Mouse (Mus musculus): ENCODE data around the gene Trib2. TPM values are rescaled to one million over a fixed set of nuclear protein-coding genes. Genes with fewer than 3 reads are reported as not detected.

Gene Trib2
- total and polyA plus RNA-seq, 2 experiments from 2014 or later = 112 to 185 TPM

DNA sequence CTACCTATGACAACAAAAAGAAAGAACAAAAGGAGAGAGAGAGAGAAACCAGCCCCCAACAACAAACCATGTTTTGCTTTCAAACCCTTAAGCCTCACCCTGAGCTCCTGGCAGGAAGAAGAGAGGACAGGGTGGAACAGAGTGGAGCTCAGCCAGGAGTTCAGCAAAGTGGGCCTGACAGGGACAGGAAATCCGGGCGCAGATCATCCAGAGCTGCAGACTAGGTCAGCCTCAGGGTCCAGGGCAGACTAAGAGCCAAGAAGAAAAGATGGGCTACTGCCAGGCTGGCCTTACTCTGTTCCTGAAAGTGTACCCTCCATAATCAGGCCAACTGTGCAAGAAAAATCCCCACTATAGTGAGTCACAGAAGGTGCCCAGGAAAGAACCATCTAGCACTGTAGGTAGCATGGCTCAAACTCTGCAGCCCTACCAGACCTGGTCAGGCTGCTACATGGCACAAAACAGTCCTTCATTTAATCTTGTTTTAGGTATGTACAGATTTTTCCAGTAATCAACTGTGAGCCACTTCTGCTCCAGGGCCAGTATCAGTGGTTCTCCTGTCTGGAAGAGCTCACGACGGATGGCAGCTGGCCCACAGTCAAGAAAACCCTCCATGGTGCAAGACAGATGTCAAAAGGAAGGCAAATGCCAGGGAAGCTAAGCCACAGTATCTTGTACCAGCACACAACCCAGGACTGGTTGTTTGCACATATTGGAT, 16.4 kb downstream of the Trib2 start:
- Histone ChIP-seq H3K27me3 (ENCODE audit: insufficient read depth, low read length) (no peaks in the 10 kb centered on the region), H3K27ac (ENCODE audit: low read depth, low read length) (0 out of 2 replicates have a peak overlapping the region, but pooled peaks have one; percentile 7), H3K9ac (replicated peaks; ENCODE audit: low read length, poor library complexity, severe bottlenecking) (no peak overlapping the region), H3K36me3 (ENCODE audit: insufficient read depth, low read length) (peaks cover 33% of the 10 kb centered on the region), H3K4me1 (ENCODE audit: insufficient read depth, low read length) (peaks cover 23% of the 10 kb centered on the region), H3K4me2 (ENCODE audit: low read depth, low read length, poor library complexity, severe bottlenecking) (no peak overlapping the region), H3K9me3 (ENCODE audit: low read length) (no peaks in the 10 kb centered on the region), H3K4me3 (ENCODE audit: low read depth, low read length) (no peak overlapping the region)
- DNase-seq (ENCODE audit: low spot score) = no peak
- WGBS = 74% methylated on average over 4 of the region's 4 CpGs
- ATAC-seq (ENCODE audit: low FRiP score) = no peak
- TF ChIP-seq CTCF (IDR thresholded peaks at IDR 0.05) = no peak

DNA sequence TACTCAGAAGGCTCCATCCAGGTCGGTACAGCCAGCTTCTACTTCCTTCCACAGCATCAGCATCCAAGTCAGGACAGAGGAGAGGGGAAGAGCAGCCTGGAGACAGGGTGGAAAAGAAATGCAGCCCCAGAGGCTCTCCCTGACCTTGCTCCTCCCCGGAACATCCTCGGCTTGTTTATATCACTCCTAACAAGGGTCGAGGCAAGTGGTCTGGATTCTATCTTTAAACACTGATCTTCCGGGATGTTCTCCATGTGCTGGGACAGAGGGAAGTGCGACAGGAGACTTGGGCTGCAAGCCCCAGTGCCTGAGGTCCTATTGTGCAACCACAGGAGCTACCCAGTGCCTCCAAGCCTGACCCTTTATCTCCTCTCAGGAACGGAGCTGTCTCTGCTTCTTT, 18.7 kb downstream of the Trib2 start:
- no peaks in the 10 kb centered on the region for H3K27me3 ChIP-seq (ENCODE audit: insufficient read depth, low read length)
- H3K36me3 ChIP-seq (ENCODE audit: insufficient read depth, low read length) = peaks cover 39% of the 10 kb centered on the region
- DNase-seq (ENCODE audit: low spot score) (no peak), ATAC-seq (ENCODE audit: low FRiP score) (no peak)
- H3K4me1 ChIP-seq (ENCODE audit: insufficient read depth, low read length) = peaks cover 16% of the 10 kb centered on the region
- no peaks in the 10 kb centered on the region for H3K9me3 ChIP-seq (ENCODE audit: low read length)
- no peak overlapping the region for H3K4me3 ChIP-seq (ENCODE audit: low read depth, low read length)
- WGBS = 75% methylated on average over 7 of the region's 7 CpGs
- no peak overlapping the region for H3K4me2 ChIP-seq (ENCODE audit: low read depth, low read length, poor library complexity, severe bottlenecking)
- no peak overlapping the region for H3K9ac ChIP-seq (replicated peaks; ENCODE audit: low read length, poor library complexity, severe bottlenecking)
- TF ChIP-seq CTCF (IDR thresholded peaks at IDR 0.05) = no peak
- no peak overlapping the region for H3K27ac ChIP-seq (ENCODE audit: low read depth, low read length)

- WGBS = 57% methylated on average over 3 of the region's 3 CpGs
- no peak for TF ChIP-seq CTCF (IDR thresholded peaks at IDR 0.05)
- H3K4me2 ChIP-seq (ENCODE audit: low read depth, low read length, poor library complexity, severe bottlenecking) = no peak overlapping the region
- no peaks in the 10 kb centered on the region for H3K9me3 ChIP-seq (ENCODE audit: low read length)
- no peak overlapping the region for H3K4me3 ChIP-seq (ENCODE audit: low read depth, low read length)
- H3K4me1 ChIP-seq (ENCODE audit: insufficient read depth, low read length) = peaks cover 9% of the 10 kb centered on the region
- no peak for DNase-seq (ENCODE audit: low spot score)
- ATAC-seq (ENCODE audit: low FRiP score) = no peak
- H3K27ac ChIP-seq (ENCODE audit: low read depth, low read length) = no peak overlapping the region
- H3K9ac ChIP-seq (replicated peaks; ENCODE audit: low read length, poor library complexity, severe bottlenecking) = no peak overlapping the region
- H3K36me3 ChIP-seq (ENCODE audit: insufficient read depth, low read length) = peaks cover 58% of the 10 kb centered on the region
- no peaks in the 10 kb centered on the region for H3K27me3 ChIP-seq (ENCODE audit: insufficient read depth, low read length)
Measured at GRCm38 (mm10) chr12:15795886-15796285, 20.8 kb downstream of the Trib2 start.

DNA sequence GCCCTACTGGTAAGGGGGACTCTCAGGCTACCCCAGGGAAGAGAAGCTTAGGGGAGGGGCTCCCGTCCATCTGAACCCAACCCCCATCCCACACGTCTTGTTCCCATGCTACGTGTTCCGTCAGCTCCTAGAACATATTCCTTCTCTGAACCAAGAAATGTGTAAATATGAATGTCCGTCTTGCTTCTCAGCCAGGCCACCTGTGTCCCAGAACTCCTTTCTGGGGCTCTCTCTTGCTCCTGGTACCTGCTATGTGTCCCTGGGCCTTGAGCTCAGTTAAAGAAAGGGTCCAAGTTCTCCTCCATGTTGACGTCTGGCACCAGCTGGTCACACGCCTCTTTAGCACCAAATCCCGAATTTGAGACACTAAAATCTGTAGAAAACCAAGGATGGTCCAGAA, 23.4 kb downstream of the Trib2 start:
- no peak overlapping the region for H3K4me2 ChIP-seq (ENCODE audit: low read depth, low read length, poor library complexity, severe bottlenecking)
- no peaks in the 10 kb centered on the region for H3K4me1 ChIP-seq (ENCODE audit: insufficient read depth, low read length)
- DNase-seq (ENCODE audit: low spot score) (no peak), ATAC-seq (ENCODE audit: low FRiP score) (no peak)
- no peaks in the 10 kb centered on the region for H3K9me3 ChIP-seq (ENCODE audit: low read length)
- peaks cover 58% of the 10 kb centered on the region for H3K36me3 ChIP-seq (ENCODE audit: insufficient read depth, low read length)
- 91% methylated on average over 8 of the region's 8 CpGs for WGBS
- no peak overlapping the region for H3K27ac ChIP-seq (ENCODE audit: low read depth, low read length)
- H3K4me3 ChIP-seq (ENCODE audit: low read depth, low read length) = no peak overlapping the region
- no peak for TF ChIP-seq CTCF (IDR thresholded peaks at IDR 0.05)
- H3K27me3 ChIP-seq (ENCODE audit: insufficient read depth, low read length) = no peaks in the 10 kb centered on the region
- H3K9ac ChIP-seq (replicated peaks; ENCODE audit: low read length, poor library complexity, severe bottlenecking) = no peak overlapping the region

GRCm38 (mm10) chr12:15790181-15790580, 26.5 kb downstream of the Trib2 start:
- Histone ChIP-seq H3K4me3 (ENCODE audit: low read depth, low read length) (no peak overlapping the region), H3K27me3 (ENCODE audit: insufficient read depth, low read length) (no peaks in the 10 kb centered on the region), H3K4me1 (ENCODE audit: insufficient read depth, low read length) (no peaks in the 10 kb centered on the region), H3K4me2 (ENCODE audit: low read depth, low read length, poor library complexity, severe bottlenecking) (no peak overlapping the region), H3K9me3 (ENCODE audit: low read length) (no peaks in the 10 kb centered on the region), H3K27ac (ENCODE audit: low read depth, low read length) (no peak overlapping the region), H3K9ac (replicated peaks; ENCODE audit: low read length, poor library complexity, severe bottlenecking) (no peak overlapping the region), H3K36me3 (ENCODE audit: insufficient read depth, low read length) (peaks cover 37% of the 10 kb centered on the region)
- no peak for TF ChIP-seq CTCF (IDR thresholded peaks at IDR 0.05)
- 65% methylated on average over 2 of the region's 2 CpGs for WGBS
- DNase-seq (ENCODE audit: low spot score) (no peak), ATAC-seq (ENCODE audit: low FRiP score) (no peak)

DNA sequence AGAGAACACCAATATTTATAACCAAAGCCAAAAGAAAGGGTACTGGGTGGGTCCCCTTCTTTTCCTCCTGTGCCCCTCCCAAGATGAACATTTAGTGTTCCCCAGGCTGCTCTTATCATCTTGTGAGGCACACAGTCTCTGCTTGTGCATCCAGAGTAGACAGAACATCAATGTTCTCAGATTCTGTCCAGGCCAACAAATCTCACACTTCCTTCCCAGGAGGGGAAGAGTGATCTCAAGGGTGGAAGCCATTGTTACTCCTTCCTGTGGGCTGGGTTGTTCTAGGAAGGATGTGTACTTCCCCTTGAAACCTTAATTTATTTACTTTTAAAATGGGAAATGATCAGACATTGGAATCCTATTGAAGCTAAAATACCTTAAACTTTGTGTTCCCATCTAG, 39.7 kb downstream of the Trib2 start:
- no peak for TF ChIP-seq CTCF (IDR thresholded peaks at IDR 0.05)
- Histone ChIP-seq H3K27me3 (ENCODE audit: insufficient read depth, low read length) (no peaks in the 10 kb centered on the region), H3K36me3 (ENCODE audit: insufficient read depth, low read length) (no peaks in the 10 kb centered on the region), H3K9me3 (ENCODE audit: low read length) (0 out of 2 replicates have a peak, but pooled peaks cover 2% of the 10 kb centered on the region), H3K4me2 (ENCODE audit: low read depth, low read length, poor library complexity, severe bottlenecking) (no peak overlapping the region), H3K4me1 (ENCODE audit: insufficient read depth, low read length) (no peaks in the 10 kb centered on the region), H3K4me3 (ENCODE audit: low read depth, low read length) (no peak overlapping the region), H3K9ac (replicated peaks; ENCODE audit: low read length, poor library complexity, severe bottlenecking) (no peak overlapping the region), H3K27ac (ENCODE audit: low read depth, low read length) (no peak overlapping the region)
- DNase-seq (ENCODE audit: low spot score) = no peak
- no peak for ATAC-seq (ENCODE audit: low FRiP score)
